Mouse (Mus musculus) embryo, embryonic 10 days (tissue): ENCODE results near the gene Timp2.
"Not testable (repeated sequence)": the region's sequence is repeated elsewhere in the genome, so short reads cannot be mapped to it uniquely, and the experiment has no call there.

Experiments used
- DNase-seq: peaks from one replicate; pipeline ENCODE4 v3.0.0-alpha.2; 2015; ENCODE audit warnings: low spot score

The Timp2 gene

GRCm38 (mm10) chr11:118333431-118333830 is 22.1 kb downstream of the Timp2 start:
- DNase-seq = no peak

GRCm38 (mm10) chr11:118332376-118332775 is 23.2 kb downstream of the Timp2 start:
- DNase-seq = no peak

- no peak for DNase-seq
These were observed 24.8 kb downstream of the Timp2 start for GRCm38 (mm10) chr11:118330777-118331176.

- no peak for DNase-seq
These were observed 25.2 kb downstream of the Timp2 start for GRCm38 (mm10) chr11:118330361-118330760.

GRCm38 (mm10) chr11:118328947-118329346 is 26.6 kb downstream of the Timp2 start:
- no peak for DNase-seq

- DNase-seq = no peak
These were observed 27.0 kb downstream of the Timp2 start for GRCm38 (mm10) chr11:118328511-118328910.

GRCm38 (mm10) chr11:118326991-118327971 is 28.3 kb downstream of the Timp2 start:
- peak; percentile 60 for DNase-seq

GRCm38 (mm10) chr11:118326491-118326890 is 29.0 kb downstream of the Timp2 start:
- no peak for DNase-seq

GRCm38 (mm10) chr11:118324541-118324940 is 31.0 kb downstream of the Timp2 start:
- DNase-seq = peak; percentile 70

GRCm38 (mm10) chr11:118323974-118324373 is 31.6 kb downstream of the Timp2 start:
- no peak for DNase-seq

GRCm38 (mm10) chr11:118322647-118323046 is 32.9 kb downstream of the Timp2 start:
- DNase-seq = no peak

GRCm38 (mm10) chr11:118321971-118322370 is 33.6 kb downstream of the Timp2 start:
- no peak for DNase-seq

- no peak for DNase-seq
These were observed 34.0 kb downstream of the Timp2 start for GRCm38 (mm10) chr11:118321500-118321899.

GRCm38 (mm10) chr11:118318678-118319077 is 36.9 kb downstream of the Timp2 start:
- DNase-seq = peak; percentile 58

- peak; percentile 91 for DNase-seq
These were observed 38.4 kb downstream of the Timp2 start for GRCm38 (mm10) chr11:118317129-118317528.

- no peak for DNase-seq
These were observed 39.2 kb downstream of the Timp2 start for GRCm38 (mm10) chr11:118316231-118316806.

- no peak for DNase-seq
These were observed 43.3 kb downstream of the Timp2 start for GRCm38 (mm10) chr11:118312132-118312723.

- not testable (repeated sequence) for DNase-seq
These were observed 47.6 kb downstream of the Timp2 start for GRCm38 (mm10) chr11:118307962-118308361.

- DNase-seq = not testable (repeated sequence)
These were observed 51.6 kb downstream of the Timp2 start for GRCm38 (mm10) chr11:118303959-118304358.

GRCm38 (mm10) chr11:118298810-118299209 is 56.7 kb downstream of the Timp2 start:
- DNase-seq = no peak

- DNase-seq = no peak
These were observed 57.6 kb downstream of the Timp2 start for GRCm38 (mm10) chr11:118297967-118298366.

- DNase-seq = no peak
These were observed 60.5 kb downstream of the Timp2 start for GRCm38 (mm10) chr11:118295026-118295425.

- no peak for DNase-seq
These were observed 62.9 kb downstream of the Timp2 start for GRCm38 (mm10) chr11:118292671-118293070.
